8 mouse cellular contexts compared by ENCODE assay signal in the genomic region with DNA sequence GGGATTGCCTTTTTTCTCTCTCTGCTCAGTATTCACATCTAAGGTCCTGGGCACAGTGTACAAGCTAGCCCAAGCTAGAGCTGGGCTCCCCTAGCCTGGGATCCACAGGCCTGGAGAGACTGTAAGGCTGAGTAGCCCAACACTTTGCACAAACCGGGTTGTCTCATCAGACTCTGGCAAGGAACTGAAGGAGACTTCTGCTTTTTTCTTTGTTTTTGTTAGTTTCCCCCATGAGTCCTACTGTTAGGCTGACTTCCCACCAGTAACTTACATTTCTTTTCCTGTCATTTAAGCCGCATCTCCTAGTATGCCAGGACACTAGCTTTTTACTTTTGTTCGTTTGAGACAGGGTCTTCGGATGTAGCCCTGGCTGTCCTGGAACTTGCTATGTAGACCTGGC. TPM values are rescaled to one million over a fixed set of nuclear protein-coding genes. Genes with fewer than 3 reads are reported as not detected.
DNase-seq lines count a peak whose midpoint lies in the region; ATAC-seq and TF ChIP-seq lines count a peak whose summit lies in the region.

No protein-coding gene starts in this region.

- H3K9me3 ChIP-seq in E14TG2a.4 (ENCODE audit: low read length), result no peaks in the 10 kb centered on the region; the same call in 1 of the 2 replicates

- H3K36me3 ChIP-seq in E14TG2a.4 (ENCODE audit: insufficient read depth, low read length), result no peaks in the 10 kb centered on the region

- intact Hi-C loops in gastrocnemius, adult 2 months (cut with DNase I), result loop anchor here (2.0 kb wide), 1 partner anchor 26 kb away; no protein-coding TSS in a partner anchor

- peaks cover 17% of the 10 kb centered on the region for H3K4me1 ChIP-seq in E14TG2a.4 (replicated peaks; ENCODE audit: low read depth, low read length)

- no peak for DNase-seq in gastrocnemius, adult 2 months
- DNase-seq in gastrocnemius, postnatal 4 days (ENCODE audit: low spot score in 2 of 2), result no peak
- no peak for DNase-seq in left cerebral cortex, adult 11 months (ENCODE audit: low spot score)
- no peak for DNase-seq in cerebellum, postnatal 10 days

- H3K4me3 ChIP-seq in gastrocnemius, adult 2 months, result peak overlapping the region; percentile 74
- H3K4me3 ChIP-seq in E14TG2a.4 (replicated peaks; ENCODE audit: low read length), result peak overlapping the region; percentile 76; the same call in 1 of the 2 replicates

- H3K27me3 ChIP-seq in E14TG2a.4 (ENCODE audit: insufficient read depth, low read length), result peaks cover 59% of the 10 kb centered on the region

- peak; percentile 31 for ATAC-seq in granulocyte monocyte progenitor cell, adult 5-6 weeks (replicated peaks; ENCODE audit: poor library complexity, severe bottlenecking)
- peak; percentile 47; the same call in 1 of the 2 replicates for ATAC-seq in megakaryocyte, adult 5-6 weeks (ENCODE audit: poor library complexity, severe bottlenecking)
- no peak for ATAC-seq in inflammation-experienced regulatory T-cells, adult 6 months

- H3K27ac ChIP-seq in gastrocnemius, adult 2 months, result peak overlapping the region; percentile 90

- TF ChIP-seq CTCF in gastrocnemius, adult 2 months (IDR thresholded peaks at IDR 0.05), result no peak
- TF ChIP-seq CTCF in E14TG2a.4 (conservative IDR thresholded peaks at IDR 0.05; ENCODE audit: low read length), result no peak

RNA-seq across cellular contexts. Expression of a gene that starts 1.1 kb away (rescaled TPM):
- total RNA-seq in gastrocnemius, adult 2 months (2021), result 1 to 10 TPM; 1.9 to 2.6 TPM
- total RNA-seq in gastrocnemius, postnatal 4 days (2021), result 1 to 10 TPM in 1 of 2 experiments, under 1 TPM in 1; 0.83 to 1.1 TPM
- total RNA-seq in granulocyte monocyte progenitor cell, adult 5-6 weeks (2014; fragmentation: Nextera tagmentation), result 20.0 and 36.7 TPM in 2 replicates
- total RNA-seq in granulocyte monocyte progenitor cell, adult 5-6 weeks (2017), result 19.6 and 21.0 TPM in 2 replicates
- total RNA-seq in megakaryocyte, adult 5-6 weeks (2015), result 6.8 and 11.0 TPM in 2 replicates
- 8.0 and 8.5 TPM in 2 replicates for total RNA-seq in megakaryocyte, adult 5-6 weeks (2017)
- polyA plus RNA-seq in inflammation-experienced regulatory T-cells, adult 6 months (2017; shearing (Covaris generic)), result 1 to 10 TPM in 1 of 3 experiments, not detected in 2; 1.1 TPM

RNA-seq across cellular contexts. Expression of a gene that starts 39.8 kb away (rescaled TPM):
- 1 to 10 TPM; 4.7 to 7.9 TPM for total RNA-seq in gastrocnemius, adult 2 months (2021)
- 10 to 100 TPM; 65.2 to 67.1 TPM for total RNA-seq in gastrocnemius, postnatal 4 days (2021)
- total RNA-seq in granulocyte monocyte progenitor cell, adult 5-6 weeks (2014; fragmentation: Nextera tagmentation), result 0.70 and 4.5 TPM in 2 replicates
- total RNA-seq in granulocyte monocyte progenitor cell, adult 5-6 weeks (2017), result 0.47 TPM in 1 of 2 replicates, not detected in the other
- 0.33 and 0.82 TPM in 2 replicates for total RNA-seq in megakaryocyte, adult 5-6 weeks (2015)
- total RNA-seq in megakaryocyte, adult 5-6 weeks (2017), result 0.77 and 3.9 TPM in 2 replicates
- polyA plus RNA-seq in inflammation-experienced regulatory T-cells, adult 6 months (2017; shearing (Covaris generic)), result 1 to 10 TPM in 1 of 3 experiments, under 1 TPM in 2; 0.49 to 1.1 (median 0.50) TPM

RNA-seq across cellular contexts. Expression of a gene that starts 48.9 kb away (rescaled TPM):
- 1 to 10 TPM in 1 of 2 experiments, under 1 TPM in 1; 0.94 to 1.2 TPM for total RNA-seq in gastrocnemius, adult 2 months (2021)
- 1 to 10 TPM; 3.3 to 3.6 TPM for total RNA-seq in gastrocnemius, postnatal 4 days (2021)
- total RNA-seq in granulocyte monocyte progenitor cell, adult 5-6 weeks (2014; fragmentation: Nextera tagmentation), result 1.1 and 2.9 TPM in 2 replicates
- total RNA-seq in granulocyte monocyte progenitor cell, adult 5-6 weeks (2017), result 0.88 and 2.3 TPM in 2 replicates
- 1.3 and 1.5 TPM in 2 replicates for total RNA-seq in megakaryocyte, adult 5-6 weeks (2015)
- 0.44 and 0.77 TPM in 2 replicates for total RNA-seq in megakaryocyte, adult 5-6 weeks (2017)
- under 1 TPM in 1 of 3 experiments, not detected in 2; 0.40 TPM for polyA plus RNA-seq in inflammation-experienced regulatory T-cells, adult 6 months (2017; shearing (Covaris generic))

Comparison
In these comparisons a context has a peak if more than half of its experiments do, and no peak if none do; other contexts are left out.
1. RNA of a gene that starts 39.8 kb away (total RNA-seq): 65.2 to 67.1 TPM in gastrocnemius, postnatal 4 days; 4.7 to 7.9 TPM in gastrocnemius, adult 2 months, 0.47 to 4.5 TPM in granulocyte monocyte progenitor cell, adult 5-6 weeks and 0.33 to 3.9 TPM in megakaryocyte, adult 5-6 weeks; every median in the first group is over 4 times any median in the second.